Mouse (Mus musculus) stomach, embryonic 14.5 days (tissue): ENCODE measurements at regions not wholly inside any gene's neighbourhood (a gene's known extent, or its start where the extent isn't known, plus 50 kb on each side); places are given as distances from the start of the nearest gene placed in this dataset.

Source experiments
- ATAC-seq: fragments of 200-750 bp; cut with Nextera tagmentation; 2 replicates; pipeline ENCODE4 v1.8.0; 2017; ENCODE audit warnings: low read depth, moderate TSS enrichment; ENCODE audit not compliant: insufficient number of reproducible peaks, insufficient read depth, low FRiP score
- H3K27ac ChIP-seq: fragments of 300-500 bp; sonication (generic); 2 replicates; pipeline ENCODE4 v1.5.1; 2014; ENCODE audit warnings: mild to moderate bottlenecking, low read length, moderate library complexity, mixed read lengths
- H3K27me3 ChIP-seq: fragments of 300-500 bp; sonication (generic); 2 replicates; pipeline ENCODE4 v1.6.1; 2014; ENCODE audit warnings: low read length, control low read depth, mixed read lengths; ENCODE audit not compliant: control insufficient read depth, insufficient read depth
- H3K36me3 ChIP-seq: fragments of 300-500 bp; sonication (generic); 2 replicates; pipeline ENCODE4 v1.6.1; 2014; ENCODE audit warnings: mild to moderate bottlenecking, control low read depth, low read length, moderate library complexity, mixed read lengths; ENCODE audit not compliant: control insufficient read depth, insufficient read depth
- H3K4me1 ChIP-seq: fragments of 300-500 bp; sonication (generic); 2 replicates; pipeline ENCODE4 v1.6.1; 2014; ENCODE audit warnings: low read length, control low read depth, mixed read lengths; ENCODE audit not compliant: control insufficient read depth, insufficient read depth
- H3K4me2 ChIP-seq: fragments of 300-500 bp; sonication (generic); replicated peaks from 2 replicates; pipeline ENCODE4 v1.6.1; 2014; ENCODE audit warnings: low read depth, low read length, control low read depth
- H3K4me3 ChIP-seq: fragments of 300-500 bp; sonication (generic); 2 replicates; pipeline ENCODE4 v1.5.1; 2014; ENCODE audit warnings: low read depth, low read length, control low read depth
- H3K9ac ChIP-seq: fragments of 300-500 bp; sonication (generic); replicated peaks from 2 replicates; pipeline ENCODE4 v1.6.1; 2014; ENCODE audit warnings: low read depth, mild to moderate bottlenecking, control low read depth, low read length, moderate library complexity, mixed read lengths
- H3K9me3 ChIP-seq: fragments of 300-500 bp; sonication (generic); 2 replicates; pipeline ENCODE4 v1.6.1; 2016; ENCODE audit warnings: low read depth, low read length, control low read depth; ENCODE audit not compliant: control insufficient read depth
- WGBS: fragments of 180-500 bp; shearing (Covaris S2); extraction: QIAGEN DNeasy Blood & Tissue Kit; methylation state at CpG from one replicate; pipeline ENCODE4 v1.1.7; 2014; 5-methylcytosine and 5-hydroxymethylcytosine counted together

- ATAC-seq = peak; percentile 82
- H3K27ac ChIP-seq = no peak overlapping the region
- 3% methylated on average over 16 of the region's 16 CpGs for WGBS
Measured at GRCm38 (mm10) chr5:118458727-118459390, 101.6 kb upstream of the Med13l start.

GRCm38 (mm10) chr5:118459391-118459792, 101.1 kb upstream of the Med13l start:
- Histone ChIP-seq H3K36me3 (no peaks in the 10 kb centered on the region), H3K4me1 (peaks cover 11% of the 10 kb centered on the region; the same call in 1 of the 2 replicates), H3K4me2 (peak overlapping the region; percentile 42), H3K27ac (no peak overlapping the region), H3K4me3 (peak overlapping the region; percentile 20; the same call in 1 of the 2 replicates), H3K9me3 (no peaks in the 10 kb centered on the region), H3K27me3 (no peaks in the 10 kb centered on the region), H3K9ac (no peak overlapping the region; the same call in 1 of the 2 replicates)
- peak; percentile 62; the same call in 1 of the 2 replicates for ATAC-seq
- 2% methylated on average over 12 of the region's 12 CpGs for WGBS

More at GRCm38 (mm10) chr5:118458727-118459390, 101.6 kb upstream of the Med13l start:
- no peaks in the 10 kb centered on the region for H3K27me3 ChIP-seq
- peaks cover 11% of the 10 kb centered on the region; the same call in 1 of the 2 replicates for H3K4me1 ChIP-seq
- H3K4me3 ChIP-seq = peak overlapping the region; percentile 20; the same call in 1 of the 2 replicates
- peak overlapping the region; percentile 42 for H3K4me2 ChIP-seq
- no peaks in the 10 kb centered on the region for H3K36me3 ChIP-seq
- H3K9me3 ChIP-seq = no peaks in the 10 kb centered on the region
- no peak overlapping the region; the same call in 1 of the 2 replicates for H3K9ac ChIP-seq

- 38% methylated on average over 4 of the region's 4 CpGs for WGBS
- H3K9me3 ChIP-seq = no peaks in the 10 kb centered on the region
- no peak overlapping the region for H3K9ac ChIP-seq
- no peak overlapping the region for H3K4me2 ChIP-seq
- no peak overlapping the region for H3K4me3 ChIP-seq
- no peaks in the 10 kb centered on the region for H3K27me3 ChIP-seq
- no peaks in the 10 kb centered on the region for H3K36me3 ChIP-seq
- no peak overlapping the region for H3K27ac ChIP-seq
- H3K4me1 ChIP-seq = peaks cover 28% of the 10 kb centered on the region
- ATAC-seq = no peak
Measured at GRCm38 (mm10) chr5:118461967-118462366, 98.5 kb upstream of the Med13l start.

GRCm38 (mm10) chr5:118464931-118465801, 95.3 kb upstream of the Med13l start:
- Histone ChIP-seq H3K4me1 (peaks cover 18% of the 10 kb centered on the region), H3K27ac (peak overlapping the region; percentile 64), H3K9me3 (no peaks in the 10 kb centered on the region), H3K4me2 (peak overlapping the region; percentile 53), H3K4me3 (peak overlapping the region; percentile 25; the same call in 1 of the 2 replicates), H3K36me3 (no peaks in the 10 kb centered on the region), H3K9ac (0 out of 2 replicates have a peak overlapping the region, but pooled peaks have one; percentile 21), H3K27me3 (no peaks in the 10 kb centered on the region)
- peak; percentile 75 for ATAC-seq
- WGBS = 3% methylated on average over 22 of the region's 22 CpGs

- Histone ChIP-seq H3K36me3 (no peaks in the 10 kb centered on the region), H3K9ac (no peak overlapping the region), H3K27me3 (no peaks in the 10 kb centered on the region), H3K4me1 (peaks cover 18% of the 10 kb centered on the region), H3K4me3 (peak overlapping the region; percentile 25; the same call in 1 of the 2 replicates), H3K9me3 (no peaks in the 10 kb centered on the region), H3K27ac (peak overlapping the region; percentile 64), H3K4me2 (peak overlapping the region; percentile 53)
- WGBS = 15% methylated on average over 10 of the region's 10 CpGs
- peak; percentile 20; the same call in 1 of the 2 replicates for ATAC-seq
Measured at GRCm38 (mm10) chr5:118465991-118466750, 94.3 kb upstream of the Med13l start.

GRCm38 (mm10) chr5:118468739-118469138, 91.7 kb upstream of the Med13l start:
- Histone ChIP-seq H3K9me3 (no peaks in the 10 kb centered on the region), H3K4me3 (no peak overlapping the region), H3K4me2 (no peak overlapping the region), H3K36me3 (no peaks in the 10 kb centered on the region), H3K4me1 (peaks cover 18% of the 10 kb centered on the region), H3K9ac (no peak overlapping the region), H3K27ac (no peak overlapping the region), H3K27me3 (no peaks in the 10 kb centered on the region)
- WGBS = 51% methylated on average over 4 of the region's 4 CpGs
- ATAC-seq = no peak

GRCm38 (mm10) chr5:118471569-118471968, 88.9 kb upstream of the Med13l start:
- WGBS = 24% methylated on average over 5 of the region's 5 CpGs
- Histone ChIP-seq H3K4me3 (no peak overlapping the region), H3K36me3 (no peaks in the 10 kb centered on the region), H3K9ac (no peak overlapping the region), H3K27me3 (no peaks in the 10 kb centered on the region), H3K9me3 (no peaks in the 10 kb centered on the region), H3K4me2 (no peak overlapping the region), H3K4me1 (peaks cover under 1% of the 10 kb centered on the region), H3K27ac (no peak overlapping the region)
- ATAC-seq = no peak

- ATAC-seq = no peak
- no peak overlapping the region for H3K4me3 ChIP-seq
- H3K4me2 ChIP-seq = no peak overlapping the region
- no peaks in the 10 kb centered on the region for H3K36me3 ChIP-seq
- 87% methylated on average over 10 of the region's 10 CpGs for WGBS
- H3K4me1 ChIP-seq = no peaks in the 10 kb centered on the region
- no peak overlapping the region for H3K9ac ChIP-seq
- H3K27ac ChIP-seq = no peak overlapping the region
- H3K9me3 ChIP-seq = no peaks in the 10 kb centered on the region
- no peaks in the 10 kb centered on the region for H3K27me3 ChIP-seq
Measured at GRCm38 (mm10) chr5:118472291-118472690, 88.2 kb upstream of the Med13l start.
